Mouse (Mus musculus) layer of hippocampus, adult 2 months (tissue): ENCODE data around the gene Apoc1. TPM values are rescaled to one million over a fixed set of nuclear protein-coding genes. Genes with fewer than 3 reads are reported as not detected.

Source experiments
- DNase-seq, 2 experiments: peaks; one replicate each; pipeline ENCODE4 v3.0.0; 2022; ENCODE audit warnings: low spot score in 2 of 2
- H3K27ac ChIP-seq: fragments of 200-600 bp; 2 replicates; pipeline ENCODE4 v1.8.1; 2022
- H3K4me3 ChIP-seq: fragments of 200-600 bp; 2 replicates; pipeline ENCODE4 v1.8.1; 2022; ENCODE audit warnings: mild to moderate bottlenecking
- CTCF ChIP-seq: fragments of 200-600 bp; conservative IDR thresholded peaks from 2 replicates; pipeline ENCODE4 v1.8.1; 2022; ENCODE audit warnings: antibody characterized with exemption, mild to moderate bottlenecking, moderate library complexity
- total RNA-seq, 2 experiments: library from RNA; stranded (reverse); gene quantifications; 2 replicates each; pipeline ENCODE4 v1.2.3; 2021

The Apoc1 gene
- total RNA-seq, 2 experiments from 2014 or later = 3.1 to 3.5 TPM

DNA sequence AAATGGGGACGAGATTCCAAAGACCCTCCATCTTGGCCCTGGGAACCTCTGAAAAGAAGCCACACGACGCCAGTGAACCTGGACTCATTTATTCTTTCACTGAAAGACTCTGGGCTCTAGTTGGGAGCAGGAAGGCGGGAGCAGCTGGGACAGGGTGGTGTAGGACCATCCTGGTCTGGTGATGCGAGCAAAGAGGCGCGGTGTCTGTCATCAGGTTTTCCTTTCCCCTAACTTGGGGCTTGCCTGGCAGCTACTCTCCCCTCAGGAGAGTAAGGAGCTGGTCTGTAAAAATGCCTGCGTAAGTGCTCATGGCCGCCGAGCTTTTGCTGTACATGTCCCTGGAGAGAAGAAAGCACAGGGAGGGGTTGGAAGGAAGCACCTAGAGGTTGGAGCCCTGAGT is 20.9 kb downstream of the Apoc1 start:
- DNase-seq = no peak
- Histone ChIP-seq H3K4me3 (no peak overlapping the region), H3K27ac (no peak overlapping the region)
- no peak for TF ChIP-seq CTCF

DNA sequence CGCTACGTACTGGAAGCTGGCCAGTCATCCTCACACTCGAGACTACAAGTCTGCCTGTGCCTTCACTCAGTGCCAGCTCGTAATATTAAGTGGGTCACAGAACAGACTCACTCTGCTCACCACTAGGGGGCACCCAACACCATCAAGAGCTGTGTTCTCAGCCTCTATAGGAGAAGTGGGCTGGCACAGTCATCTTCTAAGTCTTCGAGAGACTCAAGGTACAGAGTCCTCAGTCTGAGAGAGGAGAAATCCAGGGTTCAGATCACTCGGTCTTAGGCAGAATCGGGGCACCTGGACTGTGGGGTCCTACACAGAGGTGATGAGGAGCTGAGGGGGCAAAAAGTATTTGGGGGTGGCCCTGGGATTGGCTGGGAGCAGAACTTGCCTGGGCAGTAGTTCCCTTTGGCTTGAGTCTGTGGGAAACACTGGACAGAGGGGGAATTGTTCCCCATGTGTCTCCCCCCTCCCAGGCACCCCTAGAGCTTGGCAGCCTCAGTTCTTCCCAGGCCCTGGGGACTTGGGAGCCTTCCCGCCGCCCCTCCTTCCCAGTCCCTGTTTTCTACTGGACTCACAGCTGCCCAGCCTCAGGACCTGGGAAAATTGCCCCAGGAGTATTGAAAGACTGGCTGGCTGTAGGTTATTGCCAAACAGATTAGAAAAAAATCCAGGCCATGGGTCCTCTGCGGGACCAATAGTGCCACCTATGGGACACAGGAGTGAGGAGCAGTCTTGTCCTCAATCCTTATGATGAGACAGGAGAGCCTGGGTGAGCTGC is 23.3 kb downstream of the Apoc1 start:
- Histone ChIP-seq H3K4me3 (no peak overlapping the region), H3K27ac (peak overlapping the region; percentile 80)
- DNase-seq = peak; percentile 94 to 96
- TF ChIP-seq CTCF = peak; percentile 84

DNA sequence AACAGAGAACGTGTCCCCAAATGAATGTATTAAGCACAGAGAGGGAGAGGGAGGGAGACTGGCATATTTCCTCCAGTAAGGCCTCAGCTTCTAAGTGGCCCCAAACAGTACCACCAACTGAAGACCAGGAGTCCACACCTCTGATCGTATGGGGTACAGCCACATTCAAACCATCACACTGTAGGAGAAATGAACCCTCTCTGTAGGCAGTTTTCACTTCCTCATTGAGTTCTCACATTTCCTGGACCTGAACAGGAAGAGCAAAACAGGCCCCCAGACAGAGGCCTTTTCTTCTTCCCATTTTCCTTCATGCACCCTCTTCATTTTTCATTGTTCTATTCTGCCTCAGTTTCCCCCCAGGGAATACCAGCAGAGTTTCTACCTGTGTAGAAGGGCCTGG is 25.0 kb downstream of the Apoc1 start:
- DNase-seq = no peak
- H3K27ac ChIP-seq = 0 out of 2 replicates have a peak overlapping the region, but pooled peaks have one; percentile 5
- TF ChIP-seq CTCF = no peak
- H3K4me3 ChIP-seq = no peak overlapping the region

DNA sequence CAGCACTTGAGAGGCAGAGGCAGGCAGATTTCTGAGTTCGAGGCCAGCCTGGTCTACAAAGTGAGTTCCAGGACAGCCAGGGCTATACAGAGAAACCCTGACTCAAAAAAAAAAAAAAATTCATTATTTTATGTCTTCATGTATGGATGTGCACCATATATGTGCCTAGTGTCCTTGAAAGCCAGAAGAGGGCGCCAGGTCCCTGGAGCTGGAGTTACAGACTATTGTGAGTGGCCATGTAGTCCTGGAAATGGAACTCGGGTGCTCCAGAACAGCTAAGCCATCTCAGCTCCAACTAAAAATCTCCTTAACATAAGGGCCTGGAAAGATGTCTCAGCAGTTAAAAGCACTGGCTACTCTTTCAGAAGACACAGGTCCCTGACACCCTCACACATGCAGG is 25.7 kb downstream of the Apoc1 start:
- no peak overlapping the region for H3K4me3 ChIP-seq

DNA sequence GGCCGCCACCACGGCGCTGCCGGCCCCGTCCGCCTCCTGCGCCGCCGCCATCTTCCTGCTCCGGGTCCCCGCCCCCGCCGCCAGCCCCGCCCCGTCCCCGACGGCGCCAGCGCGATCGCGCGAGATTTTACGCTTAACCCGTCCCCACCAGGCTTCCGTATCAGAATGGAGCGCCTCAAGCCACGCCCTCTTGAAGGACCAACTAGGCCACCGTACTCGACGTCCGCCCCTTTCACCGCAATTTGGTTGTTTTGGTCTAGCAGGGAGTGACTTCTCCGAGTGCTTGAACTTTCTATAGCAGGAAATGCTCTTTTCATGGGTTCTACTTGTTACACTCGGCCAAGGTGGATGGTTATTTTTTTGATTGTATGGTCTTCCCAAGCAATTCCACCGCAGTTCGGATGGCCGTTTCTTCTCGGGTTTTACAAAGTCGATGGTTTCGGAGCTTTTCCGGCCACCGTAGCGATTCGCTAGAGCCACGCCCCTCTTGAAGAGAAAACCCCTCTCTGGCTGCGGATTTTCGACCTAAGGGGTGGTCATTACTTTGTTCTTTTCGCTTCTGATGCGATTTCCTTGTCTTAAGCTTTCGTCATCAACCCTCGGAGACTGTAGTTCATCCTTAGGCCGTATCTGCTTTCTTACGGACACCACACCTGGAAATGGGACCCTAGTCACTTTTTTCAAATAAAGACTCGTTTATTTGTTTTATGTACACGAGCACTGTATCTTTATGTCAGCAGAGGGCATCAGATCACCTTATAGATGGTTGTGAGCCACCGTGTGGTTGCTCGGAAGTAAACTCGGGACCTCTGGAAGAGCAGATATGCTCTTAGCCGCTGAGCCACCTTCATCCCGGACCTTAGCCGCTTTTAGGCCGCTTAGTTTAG is 27.3 kb downstream of the Apoc1 start, which contains the start of gene Clptm1:
Gene Clptm1 (minus strand): TSS at position 79 of the 887 bp plus-strand sequence.
- peak; percentile 97 to 98 for DNase-seq
- Histone ChIP-seq H3K4me3 (peak within 1 kb of the TSS; percentile 71), H3K27ac (peak within 1 kb of the TSS; percentile 97)
- peak; percentile 66 for TF ChIP-seq CTCF

More for the DNA sequence above, 25.7 kb downstream of the Apoc1 start:
- TF ChIP-seq CTCF = peak; percentile 52
- no peak for DNase-seq
- H3K27ac ChIP-seq = 0 out of 2 replicates have a peak overlapping the region, but pooled peaks have one; percentile 5

DNA sequence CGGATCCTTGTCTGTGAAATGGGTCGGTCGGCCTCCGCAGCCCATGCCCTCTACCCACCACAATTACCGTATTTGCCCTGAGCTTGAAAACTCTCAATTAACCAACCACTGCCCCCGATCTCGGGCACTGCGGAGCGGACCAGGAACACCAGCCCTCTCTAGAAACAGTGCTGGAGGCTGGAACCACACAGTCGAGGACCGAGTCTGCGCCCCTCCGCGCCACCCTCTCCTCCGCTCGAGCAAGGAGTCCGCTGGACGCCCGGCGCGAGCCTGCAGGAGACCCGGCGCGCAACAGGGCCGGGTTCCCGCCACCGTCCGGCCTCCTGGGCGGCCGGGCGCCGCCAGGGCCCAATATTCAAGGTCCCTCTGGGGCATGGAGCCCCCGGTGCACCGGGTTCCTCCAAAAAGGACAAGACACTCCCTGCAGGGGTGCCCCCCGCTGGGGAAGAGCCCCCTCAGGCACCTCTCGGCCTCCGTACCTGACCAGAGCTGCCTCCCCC is 28.0 kb downstream of the Apoc1 start:
- H3K27ac ChIP-seq = peak overlapping the region; percentile 86
- H3K4me3 ChIP-seq = peak overlapping the region; percentile 71
- DNase-seq = peak; percentile 17 to 22
- TF ChIP-seq CTCF = peak; percentile 34

DNA sequence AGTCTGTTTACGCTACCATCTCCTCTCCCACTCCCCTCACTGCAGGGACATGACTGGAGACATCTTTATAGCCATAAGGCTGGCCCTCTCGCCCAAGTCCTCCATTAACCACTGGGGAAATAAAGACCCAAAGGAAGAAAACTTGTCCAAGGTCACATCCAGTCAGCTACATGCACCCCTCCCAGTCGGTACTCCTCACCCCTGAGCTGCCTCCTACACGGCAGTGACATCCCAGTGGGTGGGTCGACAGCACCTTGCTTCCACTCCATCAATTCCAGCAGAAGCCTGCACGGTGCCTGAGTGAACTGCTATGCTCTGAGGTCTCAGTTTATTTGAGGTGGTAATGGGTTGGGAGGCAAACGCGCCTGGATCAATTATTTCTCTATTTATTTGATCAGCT is 28.5 kb downstream of the Apoc1 start:
- no peak for TF ChIP-seq CTCF
- Histone ChIP-seq H3K27ac (peak overlapping the region; percentile 86), H3K4me3 (peak overlapping the region; percentile 71)
- no peak for DNase-seq

DNA sequence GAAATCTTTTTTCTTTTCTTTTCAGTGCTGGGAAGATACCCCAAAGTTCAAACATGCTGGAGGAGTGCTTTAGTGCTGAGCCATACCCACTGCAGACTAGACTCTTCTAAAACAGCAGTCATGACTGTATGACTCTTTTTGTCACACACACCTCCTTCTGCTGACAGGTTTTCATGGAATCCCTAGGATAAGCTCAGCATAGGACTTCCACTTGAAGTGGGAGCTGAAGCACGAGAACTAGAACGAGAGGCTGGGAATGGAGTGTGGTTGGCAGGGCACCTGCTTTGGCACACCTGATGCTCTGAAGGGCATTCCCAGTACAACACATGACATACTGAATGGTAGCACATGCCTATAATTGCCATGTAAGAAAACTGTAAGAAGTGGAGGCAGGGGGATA is 39.8 kb downstream of the Apoc1 start:
- no peak for DNase-seq
- no peak for TF ChIP-seq CTCF
- Histone ChIP-seq H3K27ac (no peak overlapping the region), H3K4me3 (no peak overlapping the region)

DNA sequence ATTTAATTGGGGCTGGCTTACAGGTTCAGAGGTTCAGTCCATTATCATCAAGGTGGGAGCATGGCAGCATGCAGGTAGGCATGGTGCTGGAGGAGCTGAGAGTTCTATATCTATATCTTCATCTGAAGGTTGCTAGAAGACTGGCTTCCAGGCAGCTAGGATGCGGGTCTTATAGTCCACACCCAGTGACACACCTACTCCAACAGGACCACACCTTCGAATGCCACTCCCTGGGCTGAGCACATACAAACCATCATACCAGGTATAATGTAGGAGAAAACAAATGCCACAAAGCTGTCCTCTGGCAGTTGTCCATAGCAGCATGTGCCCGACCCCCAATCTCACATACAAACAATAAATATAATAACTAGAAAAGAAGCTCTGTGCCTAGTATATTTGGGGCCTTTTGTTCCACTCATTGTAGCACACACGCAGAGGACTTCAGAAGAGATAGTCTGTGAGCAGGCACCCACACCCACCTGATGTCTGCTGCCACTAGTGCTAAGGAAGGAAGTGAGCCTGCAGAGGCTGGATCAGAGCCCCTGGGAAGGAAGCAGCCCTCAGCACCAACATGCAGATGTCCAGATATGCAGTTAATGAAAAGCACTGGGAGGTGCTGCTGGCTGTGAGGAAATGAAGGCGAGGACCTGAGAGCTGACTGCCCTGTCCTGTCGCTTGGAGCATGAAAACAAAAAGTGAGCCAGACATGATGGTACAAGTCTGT is 41.2 kb downstream of the Apoc1 start:
- DNase-seq = no peak
- no peak overlapping the region for H3K4me3 ChIP-seq
- no peak for TF ChIP-seq CTCF
- peak overlapping the region; percentile 3; the same call in 1 of the 2 replicates for H3K27ac ChIP-seq

DNA sequence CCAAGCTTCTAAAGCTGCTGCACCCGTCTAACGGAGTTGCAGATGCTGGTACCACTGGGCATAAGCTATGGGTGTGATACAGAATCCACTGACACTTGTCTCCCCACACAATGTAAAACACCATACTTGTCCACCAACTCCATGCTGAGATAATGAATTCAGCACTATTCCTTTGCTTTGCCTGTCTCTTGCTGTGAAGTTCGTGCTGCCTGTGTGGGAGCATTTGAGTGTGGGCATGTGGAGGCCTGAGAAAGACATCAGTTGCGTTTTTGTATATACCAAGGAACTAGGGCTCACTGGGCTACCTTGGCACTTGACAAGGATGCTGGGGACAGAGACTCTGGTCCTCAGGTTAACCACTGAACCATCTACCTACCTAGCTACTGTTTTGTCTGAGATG is 51.2 kb downstream of the Apoc1 start:
- Histone ChIP-seq H3K27ac (0 out of 2 replicates have a peak overlapping the region, but pooled peaks have one; percentile 4), H3K4me3 (no peak overlapping the region)
- no peak for TF ChIP-seq CTCF
- DNase-seq = no peak

Other genes starting within 250 kb of the Apoc1 start
- 10 to 100 TPM; 92.9 to 99.6 TPM for gene Mark4, start 233.8 kb downstream of the Apoc1 start, total RNA-seq
- gene Exoc3l2, start 229.3 kb downstream of the Apoc1 start, total RNA-seq = under 1 TPM; 0.10 to 0.38 TPM
- 1 to 10 TPM; 6.0 to 6.9 TPM for gene Bloc1s3, start 184.3 kb downstream of the Apoc1 start, total RNA-seq
- 10 to 100 TPM; 17.2 to 20.7 TPM for gene Trappc6a, start 184.3 kb downstream of the Apoc1 start, total RNA-seq
- gene Nkpd1, start 174.8 kb downstream of the Apoc1 start, total RNA-seq = under 1 TPM; 0.38 to 0.71 TPM
- 100 to 1,000 TPM; 116 to 118 TPM for gene Ppp1r37, start 129.6 kb downstream of the Apoc1 start, total RNA-seq
- gene Zfp296, start 115.4 kb downstream of the Apoc1 start, total RNA-seq = under 1 TPM; 0.81 to 0.95 TPM
- 10 to 100 TPM; 38.8 to 43.9 TPM for gene Gemin7, start 115.1 kb downstream of the Apoc1 start, total RNA-seq
- gene Clasrp, start 88.2 kb downstream of the Apoc1 start, total RNA-seq = 100 to 1,000 TPM in 1 of 2 experiments, 10 to 100 TPM in 1; 95.4 to 112 TPM
- gene Relb, start 63.2 kb downstream of the Apoc1 start, total RNA-seq = 10 to 100 TPM in 1 of 2 experiments, 1 to 10 TPM in 1; 9.8 to 11.3 TPM
- gene Clptm1, start 27.6 kb downstream of the Apoc1 start, total RNA-seq = 100 to 1,000 TPM; 136 to 151 TPM
- gene Apoc2, start 14.7 kb downstream of the Apoc1 start, total RNA-seq = not detected
- gene Gm44805, start 11.2 kb downstream of the Apoc1 start, total RNA-seq = not detected
- not detected for gene Apoc4, start 11.2 kb downstream of the Apoc1 start, total RNA-seq
- 1,000 to 10,000 TPM; 2,242 to 2,264 TPM for gene Apoe, start 6.5 kb upstream of the Apoc1 start, total RNA-seq
- 100 to 1,000 TPM; 110 TPM for gene Tomm40, start 22.8 kb upstream of the Apoc1 start, total RNA-seq
- gene Nectin2, start 57.8 kb upstream of the Apoc1 start, total RNA-seq = 1 to 10 TPM; 4.5 to 5.9 TPM
- gene Bcam, start 78.4 kb upstream of the Apoc1 start, total RNA-seq = 10 to 100 TPM in 1 of 2 experiments, 1 to 10 TPM in 1; 9.2 to 14.8 TPM
- not detected for gene Cblc, start 104.1 kb upstream of the Apoc1 start, total RNA-seq
- under 1 TPM; 0.46 to 0.83 TPM for gene Bcl3, start 130.1 kb upstream of the Apoc1 start, total RNA-seq
- 1 to 10 TPM in 1 of 2 experiments, under 1 TPM in 1; 0.86 to 1.6 TPM for gene Gm19345, start 159.3 kb upstream of the Apoc1 start, total RNA-seq
- gene Ceacam16, start 168.6 kb upstream of the Apoc1 start, total RNA-seq = not detected
- gene Ceacam19, start 195.3 kb upstream of the Apoc1 start, total RNA-seq = not detected
- gene Pvr, start 228.5 kb upstream of the Apoc1 start, total RNA-seq = 10 to 100 TPM; 13.6 to 16.3 TPM